Mouse (Mus musculus): ENCODE results near the gene Rem2.

- no peak for TF ChIP-seq POLR2A (IDR thresholded peaks at IDR 0.05; ENCODE audit: extremely low read depth, insufficient read depth, low read length)
- no peak for TF ChIP-seq CTCF (IDR thresholded peaks at IDR 0.05; ENCODE audit: extremely low read depth, insufficient read depth, low read length)
Observed at GRCm38 (mm10) chr14:54527227-54528006, 51.5 kb downstream of the Rem2 start.

Data from cortical plate, adult 2 months (tissue).